Mouse (Mus musculus) ovary, postnatal 10 days (tissue): ENCODE data around the gene Reln.

Experiments used
- DNase-seq: peaks from one replicate; pipeline ENCODE4 v3.0.0; 2022; ENCODE audit warnings: low spot score

The Reln gene

DNA sequence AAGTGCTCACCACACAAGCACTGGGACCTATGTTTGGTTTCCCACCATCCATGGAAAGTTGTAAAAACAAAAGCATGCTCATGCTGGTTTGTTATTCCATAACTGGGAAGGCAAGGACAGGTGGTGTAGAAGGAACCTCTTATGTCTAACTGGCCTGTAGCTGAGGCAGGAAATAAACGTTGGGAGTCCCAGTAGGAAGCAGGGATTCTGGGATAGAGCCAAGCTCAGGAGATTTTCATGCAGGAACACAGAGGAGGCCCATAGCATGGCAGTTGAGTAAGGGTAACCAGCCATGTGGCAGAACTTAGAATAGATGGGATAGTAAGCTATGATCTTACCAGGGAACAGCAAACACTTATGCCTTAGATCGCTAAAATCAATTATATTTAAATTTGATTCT lies 120.6 kb downstream of the Reln start:
- DNase-seq = no peak

DNA sequence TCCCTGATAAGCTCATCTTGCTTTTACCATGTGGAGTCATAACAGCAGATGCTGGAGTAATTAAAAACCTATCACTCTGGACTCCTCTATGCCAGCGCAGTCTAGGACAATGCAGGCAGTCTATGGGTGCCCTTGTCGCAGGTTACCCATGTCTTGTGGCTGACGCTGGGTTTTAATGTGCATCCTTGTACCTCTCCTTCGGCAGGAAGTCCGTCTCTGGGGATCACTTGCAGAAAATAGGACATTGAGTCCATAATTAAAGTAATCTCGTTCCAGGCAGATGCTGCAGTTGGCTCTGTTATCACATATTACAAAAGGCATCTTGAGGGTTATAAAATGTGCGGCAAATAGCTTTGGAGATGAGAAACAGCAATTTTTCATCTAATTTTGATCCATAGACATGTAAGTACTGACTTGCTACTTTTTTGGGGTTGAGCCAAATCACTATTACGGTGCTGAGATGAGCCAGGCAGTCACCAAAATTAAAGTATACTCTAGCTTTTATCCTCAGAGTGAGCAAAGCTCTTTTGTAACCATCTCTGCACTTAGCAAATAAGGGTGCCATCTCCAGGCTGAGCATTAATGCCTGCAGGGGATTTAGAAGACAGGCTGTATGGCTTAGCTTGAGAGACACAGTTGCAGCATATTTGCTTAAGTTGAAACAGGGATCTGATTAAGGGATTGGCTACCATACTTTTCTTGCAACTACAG lies 136.0 kb downstream of the Reln start:
- no peak for DNase-seq

GRCm38 (mm10) chr5:22197926-22198325 lies 146.6 kb downstream of the Reln start:
- DNase-seq = no peak

DNA sequence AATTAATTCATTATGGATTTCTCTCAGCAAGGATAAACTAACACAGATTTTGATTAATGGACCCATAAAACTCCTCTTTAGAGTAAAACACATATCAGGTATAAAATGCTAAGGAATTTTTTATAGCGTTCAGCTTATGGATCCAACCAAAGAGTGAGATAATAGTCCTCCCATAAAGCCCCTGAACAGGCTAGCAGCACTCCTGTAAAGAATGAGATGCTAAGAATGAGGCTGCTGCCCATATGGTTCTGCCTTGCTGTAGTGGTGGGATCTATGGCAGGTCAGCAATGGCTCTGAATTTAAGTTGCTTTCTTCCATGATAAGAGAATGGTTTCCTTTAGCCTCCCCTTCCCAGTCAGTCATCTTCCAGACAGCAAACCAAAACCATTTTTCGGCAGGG lies 147.6 kb downstream of the Reln start:
- DNase-seq = no peak

DNA sequence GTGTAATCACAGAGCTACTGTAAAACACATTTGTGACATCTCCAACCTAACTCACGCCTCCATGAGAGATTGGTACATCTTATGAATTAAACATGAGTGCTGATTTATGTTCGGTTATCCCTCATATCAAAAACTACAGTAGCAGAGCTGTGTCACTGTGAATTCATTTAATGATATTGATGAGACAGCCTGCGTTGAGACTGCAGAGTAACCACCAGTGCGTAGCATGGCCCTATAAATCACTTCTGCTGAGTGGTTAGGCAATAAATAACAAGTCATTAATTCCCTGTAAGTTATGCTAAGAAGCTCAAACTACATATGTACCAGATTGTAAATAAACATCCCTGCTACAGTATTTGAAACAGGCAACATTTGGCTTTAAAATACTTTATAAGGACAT lies 148.0 kb downstream of the Reln start:
- DNase-seq = no peak

- DNase-seq = no peak
These were observed 149.1 kb downstream of the Reln start for GRCm38 (mm10) chr5:22195352-22195941.

GRCm38 (mm10) chr5:22191784-22192183 lies 152.7 kb downstream of the Reln start:
- DNase-seq = no peak

GRCm38 (mm10) chr5:22190333-22190732 lies 154.2 kb downstream of the Reln start:
- no peak for DNase-seq

- no peak for DNase-seq
These were observed 156.9 kb downstream of the Reln start for GRCm38 (mm10) chr5:22187599-22187998.

- DNase-seq = no peak
These were observed 168.0 kb downstream of the Reln start for GRCm38 (mm10) chr5:22176480-22176879.

DNA sequence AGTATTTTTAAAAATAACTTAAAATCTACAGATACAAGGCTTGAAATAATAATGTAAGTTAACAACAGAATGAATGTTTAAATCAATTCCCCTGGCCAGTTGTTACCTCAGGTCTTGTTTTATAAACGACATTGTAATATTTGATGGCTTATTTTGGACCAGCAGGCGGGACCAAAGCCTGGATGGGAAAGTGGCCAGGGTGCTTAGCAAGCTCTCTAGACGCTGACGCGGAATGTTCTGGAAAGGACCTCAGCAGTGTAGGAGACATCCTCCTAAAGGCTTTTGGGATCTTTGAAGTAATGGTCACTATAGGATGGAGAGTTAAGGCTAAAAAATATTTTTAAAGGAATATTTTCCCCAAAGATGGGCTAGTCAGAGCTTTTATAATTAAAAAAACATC lies 173.2 kb downstream of the Reln start:
- DNase-seq = no peak

DNA sequence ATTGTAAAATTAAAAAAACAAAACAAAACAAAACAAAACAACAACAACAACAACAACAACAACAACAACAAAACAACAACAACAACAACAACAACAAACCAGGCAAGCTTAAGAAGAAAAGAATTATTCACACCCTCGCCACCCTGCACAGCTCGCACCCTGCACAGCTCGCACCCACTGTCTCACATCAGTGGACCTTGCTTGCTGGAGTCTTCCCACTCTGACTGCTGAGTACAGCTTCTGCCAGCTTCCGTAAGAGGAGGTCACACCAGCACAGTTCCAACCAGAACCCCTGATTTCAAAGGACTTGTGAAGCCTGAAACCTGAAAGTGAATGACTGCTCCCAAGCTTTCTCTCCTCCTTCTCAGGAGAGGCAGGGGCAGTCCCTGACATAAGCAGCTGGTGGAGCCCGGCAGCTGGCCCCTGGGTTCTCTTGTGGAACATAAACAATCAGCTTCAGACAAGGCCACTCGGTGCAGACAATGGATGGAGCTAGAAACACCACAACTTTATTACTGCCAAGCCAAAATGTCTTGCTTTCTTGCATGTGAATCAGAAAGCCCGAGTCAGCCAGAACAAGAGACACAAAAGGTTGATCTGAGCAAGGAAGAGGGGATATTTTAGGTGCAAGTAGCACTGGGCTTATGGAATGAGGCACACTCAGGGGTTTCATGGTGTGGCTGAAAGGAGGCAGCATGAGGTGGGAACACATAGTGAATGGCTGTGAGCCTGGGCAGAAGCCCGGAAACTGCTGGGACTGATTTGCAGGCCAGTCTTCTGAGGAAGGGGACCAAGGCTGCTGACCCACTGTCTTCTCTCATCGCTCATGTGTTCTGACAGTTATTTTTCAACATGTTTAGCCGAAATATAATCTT lies 180.2 kb downstream of the Reln start:
- DNase-seq = no peak

- DNase-seq = no peak
These were observed 183.6 kb downstream of the Reln start for GRCm38 (mm10) chr5:22160935-22161334.

- no peak for DNase-seq
These were observed 185.7 kb downstream of the Reln start for GRCm38 (mm10) chr5:22158754-22159153.

DNA sequence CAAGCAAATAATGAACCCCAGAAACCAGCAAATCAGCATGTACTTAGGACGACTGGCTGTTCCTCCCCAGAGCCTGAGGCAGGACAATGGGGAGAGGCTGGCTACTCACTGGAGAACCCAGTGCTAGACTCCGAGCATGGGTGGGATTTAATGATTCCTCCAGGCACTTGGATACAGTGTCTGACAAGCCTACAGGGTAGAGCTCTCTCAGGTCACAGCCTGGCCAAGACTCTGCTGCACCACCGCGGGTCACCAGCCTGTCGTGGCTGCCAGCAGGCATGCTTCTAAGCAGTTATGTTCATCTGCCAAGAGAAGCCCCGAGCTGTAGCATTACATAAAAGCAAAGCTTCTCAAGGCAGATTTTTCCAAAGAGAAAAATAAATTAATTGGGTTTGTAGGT lies 190.9 kb downstream of the Reln start:
- no peak for DNase-seq

- DNase-seq = no peak
These were observed 202.7 kb downstream of the Reln start for GRCm38 (mm10) chr5:22141821-22142220.

GRCm38 (mm10) chr5:22139015-22139414 lies 205.5 kb downstream of the Reln start:
- DNase-seq = no peak

DNA sequence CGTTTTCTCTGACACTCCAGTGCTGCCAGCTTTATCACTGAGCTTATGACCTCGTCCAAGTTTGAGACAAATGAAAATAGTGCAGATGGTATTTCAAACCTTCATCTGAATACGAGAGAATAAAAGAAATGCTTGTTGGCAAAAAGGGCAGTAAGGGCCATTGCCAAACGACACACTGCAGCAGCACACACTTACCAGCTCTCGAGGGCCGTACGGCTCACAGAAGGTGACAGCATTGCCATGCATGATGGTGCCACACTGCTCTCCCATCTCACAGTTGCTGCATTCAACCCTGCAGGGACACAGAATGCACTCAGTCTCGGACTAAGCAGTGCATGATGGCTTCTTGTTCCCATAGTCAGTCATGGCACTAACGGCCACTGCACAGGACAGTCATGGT lies 210.1 kb downstream of the Reln start:
- no peak for DNase-seq

DNA sequence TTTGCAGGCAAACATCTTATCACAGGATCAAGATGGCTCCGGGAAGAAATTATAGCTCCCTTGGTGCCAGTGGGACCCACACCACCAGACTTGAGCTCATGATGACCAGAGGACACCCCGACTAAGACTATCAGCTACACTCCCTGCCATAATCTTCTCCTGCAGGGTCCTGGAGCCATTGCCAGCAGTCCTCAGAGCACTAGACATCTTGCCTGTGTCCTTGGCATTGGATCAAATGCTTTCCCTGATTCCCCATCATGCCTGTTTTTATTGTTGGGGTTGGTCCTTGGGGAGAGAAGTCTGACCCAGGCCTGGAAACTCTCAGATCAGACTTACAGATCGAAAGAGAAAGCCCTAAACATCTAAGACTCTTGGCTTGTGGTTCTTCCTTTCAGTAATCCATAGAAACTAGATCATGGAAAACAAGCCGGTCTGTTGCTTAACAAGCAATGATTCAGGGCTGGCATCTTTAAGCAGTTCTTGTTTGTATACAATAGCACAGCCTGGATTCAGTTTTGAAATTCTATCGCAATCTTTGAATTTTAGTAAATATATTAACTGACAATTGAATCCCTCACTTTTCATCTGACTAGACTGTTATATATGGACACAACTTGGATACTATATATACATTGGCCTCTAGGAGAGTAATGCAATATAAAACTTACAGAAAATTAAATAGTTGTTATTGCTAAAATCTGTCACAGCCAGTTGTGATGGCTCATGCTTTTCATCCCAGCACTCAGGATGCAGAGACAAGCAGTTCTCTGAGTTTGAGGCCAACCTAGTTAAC lies 212.6 kb downstream of the Reln start:
- DNase-seq = no peak

- no peak for DNase-seq
These were observed 216.9 kb downstream of the Reln start for GRCm38 (mm10) chr5:22127583-22127982.

- DNase-seq = no peak
These were observed 225.2 kb downstream of the Reln start for GRCm38 (mm10) chr5:22119296-22119695.

DNA sequence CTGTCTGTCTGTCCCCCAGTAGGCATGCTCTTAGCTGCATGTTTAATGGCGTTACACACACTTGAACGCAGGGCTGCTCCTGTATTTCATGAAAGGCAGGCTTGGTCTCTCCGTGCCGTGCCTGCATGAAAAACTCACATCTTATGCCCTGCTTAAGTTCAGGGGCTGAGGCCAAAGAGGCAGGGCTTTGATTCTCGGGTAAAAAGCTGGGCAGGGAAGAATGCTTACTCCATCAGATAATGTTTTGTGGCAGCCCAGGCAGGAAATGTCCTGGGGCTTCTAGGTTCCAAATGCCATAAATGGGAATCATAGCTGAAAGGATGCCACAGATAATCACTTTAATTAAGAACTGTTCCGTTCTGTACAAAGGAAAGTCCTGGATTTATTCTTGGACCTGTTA lies 226.0 kb downstream of the Reln start:
- no peak for DNase-seq
